Mouse (Mus musculus) left cerebral cortex, postnatal 14 days (tissue): ENCODE results near the gene Rnaseh2a. TPM values are rescaled to one million over a fixed set of nuclear protein-coding genes. Genes with fewer than 3 reads are reported as not detected.
A peak's percentile ranks its signal among the peaks of the same experiment; 100 is the strongest.

Experiments used
- DNase-seq, 2 experiments: peaks; one replicate each; pipeline ENCODE4 v3.0.0; 2021 to 2022; ENCODE audit warnings: low spot score in 2 of 2, mixed read lengths in 1 of 2
- intact Hi-C: fragments of 180-260 bp; cut with DNase I; formaldehyde crosslinking; loops from one replicate; pipeline ENCODE4 v1.15.1; 2025
- total RNA-seq, 2 experiments: library from RNA; stranded (reverse); gene quantifications; 2 replicates each; pipeline ENCODE4 v1.2.3; 2021

The Rnaseh2a gene
- total RNA-seq, 2 experiments from 2014 or later: 38.1 to 52.0 TPM

GRCm38 (mm10) chr8:84937620-84938485, 31.7 kb downstream of the Rnaseh2a start:
- DNase-seq: no peak
- intact Hi-C loops: no loop called here

GRCm38 (mm10) chr8:84936962-84937546, 32.5 kb downstream of the Rnaseh2a start, which contains the start of gene Mast1:
Mast1 (minus strand) TSS chr8:84937359.
- intact Hi-C loops: no loop called here
- DNase-seq: peak; percentile 62 to 81

DNA sequence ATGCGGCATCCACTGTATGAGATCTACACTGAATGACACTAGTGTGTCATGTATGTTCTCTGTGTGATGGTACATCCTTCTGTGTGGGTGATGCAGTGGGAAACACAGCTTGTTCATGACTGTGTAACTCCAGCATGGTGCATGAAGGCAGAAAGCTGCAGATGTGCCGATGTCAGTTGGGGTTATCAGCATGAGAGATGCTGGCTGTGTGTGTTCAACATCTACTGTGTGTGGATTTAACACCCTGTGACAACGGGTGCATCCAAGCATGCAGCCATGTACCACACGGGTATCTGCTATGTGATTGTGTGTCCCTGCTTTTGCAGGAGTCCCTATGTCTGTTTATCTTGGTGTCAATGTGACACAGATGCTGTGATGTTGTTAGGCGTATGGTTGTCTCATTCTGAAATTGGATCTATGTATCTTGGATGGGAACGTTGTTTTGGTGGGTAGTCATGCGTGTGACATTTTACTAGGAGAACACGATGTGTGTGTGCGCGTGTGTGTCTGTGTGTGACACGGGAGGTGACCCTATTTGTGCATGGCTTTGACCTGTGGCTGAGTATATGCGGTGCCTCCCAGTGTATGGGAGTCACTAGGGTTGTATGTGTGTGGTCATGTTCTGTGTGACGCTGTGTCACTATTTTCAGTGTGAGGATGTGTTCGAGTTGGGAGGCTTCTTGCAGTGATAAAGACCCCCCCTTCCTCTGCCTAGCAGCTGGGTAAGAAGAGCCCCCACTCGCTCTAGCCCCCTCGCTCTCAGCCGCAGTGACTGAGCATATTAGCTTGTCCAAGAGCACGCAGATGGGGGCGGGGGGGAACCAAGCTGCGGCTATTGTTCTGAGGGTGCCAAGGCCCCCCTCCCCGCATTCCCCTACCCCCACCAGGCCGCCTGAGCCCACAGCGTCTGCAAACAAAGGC, 33.3 kb downstream of the Rnaseh2a start:
- no peak for DNase-seq
- intact Hi-C loops: no loop called here

- DNase-seq: no peak
- intact Hi-C loops: no loop called here
Observed at GRCm38 (mm10) chr8:84935489-84935888, 34.1 kb downstream of the Rnaseh2a start.

- DNase-seq: peak; percentile 55 to 60
Observed at GRCm38 (mm10) chr8:84934860-84935259, 34.7 kb downstream of the Rnaseh2a start.

DNA sequence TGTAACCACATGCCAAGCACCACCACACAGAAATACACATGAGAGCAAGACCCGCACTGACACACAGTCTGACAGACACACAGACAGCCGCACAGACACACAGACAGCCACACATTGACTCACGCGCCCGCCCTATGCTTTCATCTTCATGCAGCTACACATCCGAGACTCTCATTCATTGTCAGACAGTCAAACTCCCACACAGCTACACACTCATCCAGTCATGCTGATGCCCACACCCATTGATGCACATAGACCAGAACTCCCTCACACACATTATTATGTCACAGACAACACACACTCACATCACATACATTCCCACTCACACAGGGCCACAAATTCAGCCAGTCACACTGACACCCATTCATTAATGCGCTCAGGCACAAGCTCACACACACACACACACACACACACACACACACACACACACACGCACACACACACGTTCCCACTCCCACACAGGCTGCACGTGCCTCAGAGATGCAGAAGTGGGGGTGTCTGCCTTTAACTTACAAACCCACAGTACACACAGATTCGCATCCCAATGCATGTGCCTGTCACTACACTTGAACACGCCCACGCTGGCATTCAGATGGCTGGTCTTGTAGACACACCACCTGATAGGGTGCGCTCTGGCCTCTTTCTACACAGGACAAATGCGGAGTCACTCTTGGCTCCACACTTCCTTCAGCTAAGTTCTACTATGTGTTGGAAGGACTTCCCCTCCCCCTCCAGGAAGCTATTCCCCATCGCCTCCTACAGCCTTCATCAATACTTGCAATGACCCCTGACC, 35.6 kb downstream of the Rnaseh2a start:
- DNase-seq: peak; percentile 42 to 77
- intact Hi-C loops: no loop called here

More at GRCm38 (mm10) chr8:84934860-84935259, 34.7 kb downstream of the Rnaseh2a start:
- intact Hi-C loops: no loop called here

- DNase-seq: no peak
Observed at GRCm38 (mm10) chr8:84930582-84930981, 39.0 kb downstream of the Rnaseh2a start.

DNA sequence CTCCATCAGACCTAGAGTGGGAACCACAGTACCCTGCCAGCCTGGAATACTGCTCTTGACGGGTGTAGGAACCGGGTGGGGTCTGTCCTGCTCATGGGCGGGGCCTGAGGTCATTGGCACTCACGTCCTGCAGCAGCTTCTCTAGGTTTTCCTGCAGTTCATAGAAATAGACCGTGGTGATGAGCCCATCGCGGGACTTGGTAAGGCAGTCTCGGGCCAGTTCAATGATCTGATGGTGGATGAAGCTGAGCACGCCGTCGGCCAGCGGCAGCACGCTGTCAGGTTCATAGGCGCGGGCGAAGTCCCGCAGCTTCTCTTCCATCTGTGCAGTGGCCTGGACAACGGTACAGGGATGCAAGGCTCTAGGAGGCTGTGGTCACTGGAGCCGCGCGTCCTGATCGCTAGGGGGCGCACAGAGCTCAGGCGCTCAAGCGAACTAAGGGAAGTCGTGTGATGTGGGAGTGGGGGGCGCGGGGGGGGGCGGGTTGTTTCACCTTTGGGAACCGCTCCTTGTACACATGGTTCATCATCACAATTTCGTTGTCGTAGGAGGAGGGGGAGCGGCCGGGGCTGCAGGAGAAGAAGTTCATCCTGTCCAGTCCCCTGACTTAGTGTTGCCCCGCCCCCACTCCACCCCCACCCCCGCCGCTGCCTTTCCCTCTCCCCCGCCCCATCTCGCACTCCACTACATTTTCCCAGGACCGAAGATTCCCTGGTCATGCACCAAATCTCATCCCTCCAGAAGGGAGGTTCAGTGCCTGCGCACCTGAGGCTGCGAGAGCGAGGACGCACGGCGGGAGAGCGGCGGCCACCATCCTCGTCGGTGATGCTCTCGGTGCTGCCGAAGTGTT, 40.9 kb downstream of the Rnaseh2a start:
- peak; percentile 70 to 77 for DNase-seq
- intact Hi-C loops: no loop called here

More at GRCm38 (mm10) chr8:84930582-84930981, 39.0 kb downstream of the Rnaseh2a start:
- intact Hi-C loops: no loop called here

DNA sequence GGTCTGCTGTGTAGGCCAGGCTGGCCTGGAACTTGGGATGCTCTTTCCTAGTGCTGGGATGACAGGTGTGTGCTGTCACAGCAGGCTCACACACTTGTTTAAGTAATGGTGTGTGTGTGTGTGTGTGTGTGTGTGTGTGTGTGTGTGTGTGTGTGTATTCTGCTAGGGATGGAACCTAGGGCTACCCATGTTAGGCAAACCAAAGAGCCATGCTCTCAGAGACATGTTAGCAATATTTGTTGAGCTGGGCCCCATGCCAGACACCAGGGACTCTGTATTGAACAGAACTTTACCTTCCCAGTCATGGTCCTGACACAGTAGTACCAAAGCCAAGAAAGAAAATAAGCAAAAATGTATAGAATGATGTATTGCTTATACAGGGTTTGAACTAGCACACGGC, 42.1 kb downstream of the Rnaseh2a start:
- no peak for DNase-seq
- intact Hi-C loops: no loop called here

- intact Hi-C loops: no loop called here
- DNase-seq: no peak
Observed at GRCm38 (mm10) chr8:84925557-84925956, 44.0 kb downstream of the Rnaseh2a start.

DNA sequence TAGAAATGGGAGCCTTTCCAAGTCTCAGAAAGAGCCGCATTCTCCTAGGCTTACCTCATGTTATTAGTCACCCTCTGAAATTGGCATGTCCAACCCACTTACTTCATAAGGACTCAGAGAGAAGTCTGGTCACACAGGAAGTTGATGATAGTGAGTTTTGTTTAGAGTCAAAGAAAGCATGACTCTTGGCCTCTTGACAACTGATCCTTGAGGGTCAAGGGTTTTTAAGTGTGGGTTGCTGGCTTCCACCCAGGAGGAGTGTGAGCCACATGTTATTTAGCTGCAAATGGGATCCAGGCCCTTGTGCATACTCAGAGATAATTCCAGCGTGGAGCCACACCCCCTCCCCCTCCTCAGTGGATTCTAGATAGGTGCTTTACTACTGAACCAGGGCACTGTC, 48.0 kb downstream of the Rnaseh2a start:
- intact Hi-C loops: no loop called here
- DNase-seq: no peak

- intact Hi-C loops: no loop called here
Observed at GRCm38 (mm10) chr8:84918646-84919045, 50.9 kb downstream of the Rnaseh2a start.

DNA sequence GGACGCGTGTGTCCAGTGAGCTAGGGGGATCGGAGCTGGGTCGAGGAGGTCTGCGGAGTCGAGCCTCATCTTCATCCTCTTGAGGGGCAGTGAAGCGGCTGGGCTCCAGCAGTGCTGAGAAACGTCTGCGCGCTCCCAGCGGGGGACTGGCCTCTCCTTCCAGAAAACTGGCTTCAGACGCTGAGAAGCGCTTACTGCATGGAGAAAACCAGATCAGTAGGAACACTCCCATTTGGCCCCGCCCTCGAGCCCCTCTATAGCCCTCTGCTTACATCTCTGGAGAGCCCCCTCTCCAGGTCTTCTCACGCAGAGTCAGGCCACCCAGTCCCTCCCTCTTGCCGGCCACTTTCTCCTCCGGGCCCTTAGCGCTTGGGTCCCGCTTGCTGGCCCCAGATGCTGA, 51.8 kb downstream of the Rnaseh2a start:
- intact Hi-C loops: no loop called here
- DNase-seq: no peak

More at GRCm38 (mm10) chr8:84918646-84919045, 50.9 kb downstream of the Rnaseh2a start:
- DNase-seq: no peak

- no peak for DNase-seq
- intact Hi-C loops: no loop called here
Observed at GRCm38 (mm10) chr8:84915269-84915668, 54.3 kb downstream of the Rnaseh2a start.

- intact Hi-C loops: no loop called here
- DNase-seq: peak in 1 of 2 experiments; percentile 80
Observed at GRCm38 (mm10) chr8:84913960-84914359, 55.6 kb downstream of the Rnaseh2a start.

DNA sequence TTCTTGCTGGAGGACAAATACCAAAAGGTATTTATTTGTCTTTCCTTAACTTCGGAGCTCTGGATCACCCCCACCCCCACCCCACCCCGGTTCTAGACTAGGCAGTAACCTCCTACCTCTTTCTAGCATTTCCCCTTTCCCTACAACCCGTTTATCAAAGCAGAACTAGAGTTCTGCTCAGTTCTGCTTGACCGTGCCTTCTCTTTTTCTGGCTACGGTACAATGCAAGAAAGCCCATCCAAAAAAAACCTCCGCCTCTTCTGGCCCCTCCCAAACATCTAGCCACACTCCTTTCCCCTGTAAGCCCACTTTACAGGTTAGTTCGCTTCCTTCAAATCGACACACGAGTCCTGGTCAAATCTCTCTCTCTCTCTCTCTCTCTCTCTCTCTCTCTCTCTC, 56.1 kb downstream of the Rnaseh2a start:
- DNase-seq: no peak
- intact Hi-C loops: no loop called here

DNA sequence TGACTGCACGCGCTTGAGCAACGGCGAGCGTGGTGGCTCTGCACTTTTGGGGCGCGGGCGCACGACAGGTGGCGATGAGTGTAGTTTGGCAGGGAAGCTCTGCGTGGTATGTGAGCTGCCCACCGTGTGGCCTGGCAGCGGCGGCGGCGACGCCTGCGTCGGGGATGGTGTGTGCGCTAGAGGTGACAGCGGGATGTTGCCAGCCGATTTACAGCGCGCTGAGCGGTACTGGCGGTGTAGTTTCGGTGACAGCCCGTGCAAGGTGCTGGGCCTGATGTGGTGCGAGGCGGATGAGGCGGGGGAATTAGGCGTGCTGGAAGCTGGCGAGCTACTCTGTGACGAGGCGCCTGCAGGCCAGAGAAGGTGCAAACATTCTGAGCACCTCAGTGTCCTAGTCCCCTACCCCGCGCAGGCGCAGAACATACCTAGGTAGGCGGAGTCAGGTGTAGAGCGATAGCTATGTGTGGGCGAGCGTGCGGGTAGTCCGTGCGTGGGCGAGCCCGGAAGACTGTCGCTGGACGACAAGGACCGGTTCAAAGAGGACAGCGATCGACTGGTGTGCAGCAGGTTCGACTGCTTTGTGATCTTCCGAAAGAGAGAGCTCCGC, 56.6 kb downstream of the Rnaseh2a start:
- intact Hi-C loops: no loop called here
- DNase-seq: peak; percentile 46 to 70

- intact Hi-C loops: no loop called here
- no peak for DNase-seq
Observed at GRCm38 (mm10) chr8:84912391-84912790, 57.2 kb downstream of the Rnaseh2a start.
